Mouse (Mus musculus): ENCODE results near the gene Cox7a1.

- no peak for TF ChIP-seq GATA1 (IDR thresholded peaks at IDR 0.05; ENCODE audit: borderline replicate concordance, low read length)
- no peak for TF ChIP-seq FLI1 (IDR thresholded peaks at IDR 0.05; ENCODE audit: low read length)
Observed at GRCm38 (mm10) chr7:30170283-30170951, 13.5 kb upstream of the Cox7a1 start.

All from megakaryocyte, embryonic 14.5 days (primary cell).